14 mouse cellular contexts compared by ENCODE assay signal in the genomic region with DNA sequence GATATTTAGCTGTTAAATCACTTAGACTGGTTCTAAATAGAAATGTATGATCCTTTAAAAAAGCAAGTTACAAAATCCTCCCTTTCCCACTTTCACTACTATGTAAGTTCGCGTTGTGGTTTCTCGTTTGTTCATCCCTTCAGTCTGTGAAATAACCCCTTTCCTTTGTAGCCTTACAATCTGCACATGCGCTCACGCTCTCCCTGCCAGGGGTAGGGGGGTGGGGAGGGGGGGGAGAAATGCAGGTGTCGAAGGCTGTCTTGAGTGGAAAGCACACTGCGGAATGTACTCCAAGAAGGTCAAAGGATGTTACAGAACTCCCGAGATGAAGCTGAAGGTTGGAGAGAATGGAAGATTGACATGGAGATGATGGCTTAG. TPM values are rescaled to one million over a fixed set of nuclear protein-coding genes. Genes with fewer than 3 reads are reported as not detected.
DNase-seq lines count a peak whose midpoint lies in the region; ATAC-seq and TF ChIP-seq lines count a peak whose summit lies in the region.
"Had no signal": no experiment of that assay in that cellular context is flagged by ENCODE, and none has a peak within 500 bp of the region (broad histone marks: within the 10 kb centered on the region; RNA-seq: fewer than 3 reads in every experiment).

No protein-coding gene starts in this region.

- ATAC-seq in forebrain, embryonic 13.5 days, result peak; percentile 61
- no peak for ATAC-seq in hindbrain, postnatal 0 days
- ATAC-seq in neural tube, embryonic 13.5 days (ENCODE audit: low read depth), result no peak
- ATAC-seq: intestine, embryonic 16.5 days had no signal

- H3K27me3 ChIP-seq in forebrain, embryonic 13.5 days, result no peaks in the 10 kb centered on the region
- H3K27me3 ChIP-seq in hindbrain, postnatal 0 days (ENCODE audit: insufficient read depth, low read length), result no peaks in the 10 kb centered on the region
- no peaks in the 10 kb centered on the region for H3K27me3 ChIP-seq in neural tube, embryonic 13.5 days
- H3K27me3 ChIP-seq: heart, embryonic 15.5 days had no signal

- H3K4me1 ChIP-seq in forebrain, embryonic 13.5 days, result peaks cover 39% of the 10 kb centered on the region
- H3K4me1 ChIP-seq in hindbrain, postnatal 0 days (ENCODE audit: insufficient read depth, low read length), result no peaks in the 10 kb centered on the region
- peaks cover 23% of the 10 kb centered on the region for H3K4me1 ChIP-seq in neural tube, embryonic 13.5 days (replicated peaks)

- H3K4me3 ChIP-seq in forebrain, embryonic 13.5 days, result no peak overlapping the region
- H3K4me3 ChIP-seq in hindbrain, postnatal 0 days (ENCODE audit: low read length), result no peak overlapping the region
- no peak overlapping the region for H3K4me3 ChIP-seq in neural tube, embryonic 13.5 days

- H3K4me2 ChIP-seq in forebrain, embryonic 13.5 days, result peak overlapping the region; percentile 54
- peak overlapping the region; percentile 44 for H3K4me2 ChIP-seq in hindbrain, postnatal 0 days (ENCODE audit: low read depth, low read length)
- H3K4me2 ChIP-seq in neural tube, embryonic 13.5 days, result peak overlapping the region; percentile 7; the same call in 1 of the 2 replicates

- H3K27ac ChIP-seq in forebrain, embryonic 13.5 days, result peak overlapping the region; percentile 83
- H3K27ac ChIP-seq in hindbrain, postnatal 0 days, result no peak overlapping the region
- peak overlapping the region; percentile 61 for H3K27ac ChIP-seq in neural tube, embryonic 13.5 days (replicated peaks)
- H3K27ac ChIP-seq: heart, embryonic 15.5 days had no signal

- DNase-seq in embryo, embryonic 11 days, result peak; percentile 9
- DNase-seq in embryo, embryonic 10 days (ENCODE audit: low spot score), result no peak
- DNase-seq in hindbrain, postnatal 0 days (ENCODE audit: low spot score), result no peak
- DNase-seq in lung, postnatal 4 days, result no peak
- DNase-seq in heart, postnatal 25 days (ENCODE audit: low spot score), result no peak
- no peak for DNase-seq in kidney, adult 18-20 months
- DNase-seq: cerebellum, adult 11 months; gastrocnemius, postnatal 14 days; kidney, postnatal 4 days had no signal

- 11% methylated on average over 8 of the region's 8 CpGs for WGBS in forebrain, embryonic 13.5 days
- 32% methylated on average over 8 of the region's 8 CpGs for WGBS in hindbrain, postnatal 0 days
- 30% methylated on average over 8 of the region's 8 CpGs for WGBS in neural tube, embryonic 13.5 days

- no peak for TF ChIP-seq CTCF in hindbrain, postnatal 0 days (IDR thresholded peaks at IDR 0.05; ENCODE audit: low read depth)

- intact Hi-C loops in heart, postnatal 25 days (cut with DNase I), result no loop called here

- H3K9me3 ChIP-seq in forebrain, embryonic 13.5 days (replicated peaks), result no peaks in the 10 kb centered on the region
- no peaks in the 10 kb centered on the region for H3K9me3 ChIP-seq in hindbrain, postnatal 0 days (ENCODE audit: low read length)
- H3K9me3 ChIP-seq in neural tube, embryonic 13.5 days, result no peaks in the 10 kb centered on the region
- H3K9me3 ChIP-seq: heart, embryonic 15.5 days had no signal

- no peak overlapping the region for H3K9ac ChIP-seq in forebrain, embryonic 13.5 days
- no peak overlapping the region for H3K9ac ChIP-seq in hindbrain, postnatal 0 days (replicated peaks; ENCODE audit: low read length)
- no peak overlapping the region for H3K9ac ChIP-seq in neural tube, embryonic 13.5 days
- H3K9ac ChIP-seq: heart, embryonic 15.5 days had no signal

- H3K36me3 ChIP-seq in forebrain, embryonic 13.5 days (ENCODE audit: poor library complexity, severe bottlenecking), result no peaks in the 10 kb centered on the region
- H3K36me3 ChIP-seq in hindbrain, postnatal 0 days (ENCODE audit: insufficient read depth, low read length), result no peaks in the 10 kb centered on the region
- no peaks in the 10 kb centered on the region for H3K36me3 ChIP-seq in neural tube, embryonic 13.5 days
- H3K36me3 ChIP-seq: G1E; heart, embryonic 15.5 days had no signal

RNA-seq across cellular contexts. Expression of a gene that starts 2.5 kb away (rescaled TPM):
- polyA plus RNA-seq in forebrain, embryonic 13.5 days (2015; fragmentation: Nextera tagmentation; extraction: Ambion mirVana), result 1.6 and 2.3 TPM in 2 replicates
- total RNA-seq in hindbrain, postnatal 0 days (2014; rRNA removed), result 3.5 and 5.2 TPM in 2 replicates
- 3.0 and 4.2 TPM in 2 replicates for polyA plus RNA-seq in hindbrain, postnatal 0 days (2015; fragmentation: Nextera tagmentation; extraction: Ambion mirVana)
- 0.88 and 1.3 TPM in 2 replicates for polyA plus RNA-seq in neural tube, embryonic 13.5 days (2015; fragmentation: Nextera tagmentation; extraction: Ambion mirVana)
- total RNA-seq in heart, postnatal 25 days (2021), result under 1 TPM; 0.28 to 0.47 TPM
